Mouse (Mus musculus) lung, embryonic 15.5 days (tissue): ENCODE measurements at regions not wholly inside any gene's neighbourhood (a gene's known extent, or its start where the extent isn't known, plus 50 kb on each side); places are given as distances from the start of the nearest gene placed in this dataset.
A peak's percentile ranks its signal among the peaks of the same experiment; 100 is the strongest.

Source experiments
- ATAC-seq: fragments of 200-750 bp; cut with Nextera tagmentation; 2 replicates; pipeline ENCODE4 v1.8.0; 2017; ENCODE audit warnings: moderate number of reproducible peaks, borderline replicate concordance; ENCODE audit not compliant: low FRiP score, low TSS enrichment; ENCODE audit errors: extremely low read depth
- H3K27ac ChIP-seq: fragments of 300-500 bp; sonication (generic); 2 replicates; pipeline ENCODE4 v1.5.1; 2015; ENCODE audit warnings: moderate library complexity, mild to moderate bottlenecking, inconsistent platforms
- H3K27me3 ChIP-seq: fragments of 300-500 bp; sonication (generic); 2 replicates; pipeline ENCODE4 v1.6.1; 2015; ENCODE audit warnings: inconsistent platforms
- H3K36me3 ChIP-seq: fragments of 300-500 bp; sonication (generic); 2 replicates; pipeline ENCODE4 v1.6.1; 2015; ENCODE audit warnings: inconsistent platforms
- H3K4me1 ChIP-seq: fragments of 300-500 bp; sonication (generic); 2 replicates; pipeline ENCODE4 v1.6.1; 2015; ENCODE audit warnings: inconsistent platforms
- H3K4me2 ChIP-seq: fragments of 300-500 bp; sonication (generic); 2 replicates; pipeline ENCODE4 v1.6.1; 2015; ENCODE audit warnings: inconsistent platforms, mild to moderate bottlenecking, moderate library complexity
- H3K4me3 ChIP-seq: fragments of 300-500 bp; sonication (generic); 2 replicates; pipeline ENCODE4 v1.5.1; 2015; ENCODE audit warnings: mild to moderate bottlenecking, inconsistent platforms
- H3K9ac ChIP-seq: fragments of 300-500 bp; sonication (generic); 2 replicates; pipeline ENCODE4 v1.6.1; 2015; ENCODE audit warnings: inconsistent platforms
- H3K9me3 ChIP-seq: fragments of 300-500 bp; sonication (generic); 2 replicates; pipeline ENCODE4 v1.6.1; 2016; ENCODE audit warnings: inconsistent platforms
- WGBS: fragments of 180-500 bp; shearing (Covaris S2); methylation state at CpG from one replicate; pipeline ENCODE4 v1.1.7; 2015; 5-methylcytosine and 5-hydroxymethylcytosine counted together

GRCm38 (mm10) chr19:56653292-56653691 lies 68.7 kb upstream of the Adrb1 start:
- Histone ChIP-seq H3K27me3 (no peaks in the 10 kb centered on the region), H3K27ac (no peak overlapping the region), H3K4me3 (no peak overlapping the region), H3K9ac (no peak overlapping the region), H3K9me3 (no peaks in the 10 kb centered on the region), H3K4me1 (peaks cover 23% of the 10 kb centered on the region), H3K36me3 (no peaks in the 10 kb centered on the region), H3K4me2 (no peak overlapping the region)
- no peak for ATAC-seq
- 74% methylated on average over 9 of the region's 9 CpGs for WGBS

- 73% methylated on average over 9 of the region's 9 CpGs for WGBS
- H3K4me1 ChIP-seq: peaks cover 23% of the 10 kb centered on the region
- ATAC-seq: no peak
Measured at GRCm38 (mm10) chr19:56655330-56655729, 66.7 kb upstream of the Adrb1 start.

GRCm38 (mm10) chr19:56660566-56661199 lies 61.3 kb upstream of the Adrb1 start:
- WGBS: 30% methylated on average over 4 of the region's 4 CpGs
- no peaks in the 10 kb centered on the region for H3K9me3 ChIP-seq
- peak overlapping the region; percentile 84 for H3K27ac ChIP-seq
- ATAC-seq: peak; percentile 64
- H3K4me2 ChIP-seq: no peak overlapping the region
- H3K4me3 ChIP-seq: no peak overlapping the region
- H3K36me3 ChIP-seq: no peaks in the 10 kb centered on the region
- H3K4me1 ChIP-seq: peaks cover 19% of the 10 kb centered on the region
- H3K9ac ChIP-seq: no peak overlapping the region
- no peaks in the 10 kb centered on the region for H3K27me3 ChIP-seq

More at GRCm38 (mm10) chr19:56655330-56655729, 66.7 kb upstream of the Adrb1 start:
- H3K9ac ChIP-seq: no peak overlapping the region
- H3K4me2 ChIP-seq: no peak overlapping the region
- no peaks in the 10 kb centered on the region for H3K27me3 ChIP-seq
- H3K4me3 ChIP-seq: no peak overlapping the region
- no peaks in the 10 kb centered on the region for H3K36me3 ChIP-seq
- no peaks in the 10 kb centered on the region for H3K9me3 ChIP-seq
- no peak overlapping the region for H3K27ac ChIP-seq

- Histone ChIP-seq H3K4me1 (peaks cover 23% of the 10 kb centered on the region), H3K27me3 (no peaks in the 10 kb centered on the region), H3K9ac (no peak overlapping the region), H3K36me3 (no peaks in the 10 kb centered on the region), H3K4me2 (no peak overlapping the region), H3K9me3 (no peaks in the 10 kb centered on the region), H3K27ac (peak overlapping the region; percentile 72), H3K4me3 (no peak overlapping the region)
- WGBS: 45% methylated on average over 10 of the region's 10 CpGs
- peak; percentile 39; the same call in 1 of the 2 replicates for ATAC-seq
Measured at GRCm38 (mm10) chr19:56663474-56664227, 58.3 kb upstream of the Adrb1 start.

- ATAC-seq: peak; percentile 1; the same call in 1 of the 2 replicates
- H3K27ac ChIP-seq: peak overlapping the region; percentile 72
- no peaks in the 10 kb centered on the region for H3K9me3 ChIP-seq
- H3K36me3 ChIP-seq: no peaks in the 10 kb centered on the region
- H3K27me3 ChIP-seq: no peaks in the 10 kb centered on the region
- no peak overlapping the region for H3K9ac ChIP-seq
- 60% methylated on average over 10 of the region's 10 CpGs for WGBS
- no peak overlapping the region for H3K4me2 ChIP-seq
- peaks cover 28% of the 10 kb centered on the region for H3K4me1 ChIP-seq
- no peak overlapping the region for H3K4me3 ChIP-seq
Measured at GRCm38 (mm10) chr19:56664307-56664775, 57.7 kb upstream of the Adrb1 start.

GRCm38 (mm10) chr19:56664944-56665663 lies 56.9 kb upstream of the Adrb1 start:
- WGBS: 83% methylated on average over 7 of the region's 7 CpGs
- Histone ChIP-seq H3K9me3 (no peaks in the 10 kb centered on the region), H3K4me3 (no peak overlapping the region), H3K27ac (peak overlapping the region; percentile 72), H3K36me3 (no peaks in the 10 kb centered on the region), H3K4me2 (no peak overlapping the region), H3K27me3 (no peaks in the 10 kb centered on the region), H3K4me1 (peaks cover 33% of the 10 kb centered on the region), H3K9ac (no peak overlapping the region)
- no peak for ATAC-seq

- H3K4me3 ChIP-seq: no peak overlapping the region
- no peak overlapping the region for H3K27ac ChIP-seq
- no peak overlapping the region for H3K4me2 ChIP-seq
- peaks cover 33% of the 10 kb centered on the region for H3K4me1 ChIP-seq
- no peak for ATAC-seq
- 79% methylated on average over 1 of the region's 1 CpGs for WGBS
- no peaks in the 10 kb centered on the region for H3K36me3 ChIP-seq
- no peaks in the 10 kb centered on the region for H3K9me3 ChIP-seq
- H3K9ac ChIP-seq: no peak overlapping the region
- no peaks in the 10 kb centered on the region for H3K27me3 ChIP-seq
Measured at GRCm38 (mm10) chr19:56665972-56666371, 56.0 kb upstream of the Adrb1 start.

- Histone ChIP-seq H3K4me1 (peaks cover 26% of the 10 kb centered on the region), H3K9ac (no peak overlapping the region), H3K9me3 (no peaks in the 10 kb centered on the region), H3K4me3 (no peak overlapping the region), H3K27me3 (no peaks in the 10 kb centered on the region), H3K36me3 (no peaks in the 10 kb centered on the region), H3K27ac (no peak overlapping the region), H3K4me2 (no peak overlapping the region)
- WGBS: 92% methylated on average over 2 of the region's 2 CpGs
- no peak for ATAC-seq
Measured at GRCm38 (mm10) chr19:56667903-56668302, 54.1 kb upstream of the Adrb1 start.

- H3K27ac ChIP-seq: peak overlapping the region; percentile 81
- H3K4me2 ChIP-seq: no peak overlapping the region
Measured at GRCm38 (mm10) chr19:56668991-56669390, 53.0 kb upstream of the Adrb1 start.

GRCm38 (mm10) chr19:56669468-56669867 lies 52.5 kb upstream of the Adrb1 start:
- peak overlapping the region; percentile 81 for H3K27ac ChIP-seq
- H3K36me3 ChIP-seq: no peaks in the 10 kb centered on the region
- peaks cover 21% of the 10 kb centered on the region for H3K4me1 ChIP-seq
- H3K9ac ChIP-seq: no peak overlapping the region
- 58% methylated on average over 7 of the region's 7 CpGs for WGBS
- no peak for ATAC-seq
- no peak overlapping the region for H3K4me3 ChIP-seq
- H3K9me3 ChIP-seq: no peaks in the 10 kb centered on the region
- no peaks in the 10 kb centered on the region for H3K27me3 ChIP-seq
- no peak overlapping the region for H3K4me2 ChIP-seq

More at GRCm38 (mm10) chr19:56668991-56669390, 53.0 kb upstream of the Adrb1 start:
- no peak overlapping the region for H3K9ac ChIP-seq
- no peak overlapping the region for H3K4me3 ChIP-seq
- H3K4me1 ChIP-seq: peaks cover 26% of the 10 kb centered on the region
- no peaks in the 10 kb centered on the region for H3K36me3 ChIP-seq
- peak; percentile 48 for ATAC-seq
- no peaks in the 10 kb centered on the region for H3K27me3 ChIP-seq
- no peaks in the 10 kb centered on the region for H3K9me3 ChIP-seq
- 35% methylated on average over 7 of the region's 7 CpGs for WGBS
